Mouse (Mus musculus) heart, embryonic 10.5 days (tissue): ENCODE measurements around the gene Siah2. TPM values are rescaled to one million over a fixed set of nuclear protein-coding genes. Genes with fewer than 3 reads are reported as not detected.

ENCODE experiments used
- DNase-seq: peaks from one replicate; pipeline ENCODE4 v3.0.0-alpha.2; 2017; ENCODE audit warnings: low spot score
- H3K27ac ChIP-seq: fragments of 300-500 bp; sonication (generic); 2 replicates; pipeline ENCODE4 v1.5.1; 2016; ENCODE audit warnings: mild to moderate bottlenecking
- H3K27me3 ChIP-seq: fragments of 300-500 bp; sonication (generic); 2 replicates; pipeline ENCODE4 v1.6.1; 2016; ENCODE audit warnings: mild to moderate bottlenecking; ENCODE audit not compliant: poor library complexity, insufficient read depth, severe bottlenecking
- H3K36me3 ChIP-seq: fragments of 300-500 bp; sonication (generic); 2 replicates; pipeline ENCODE4 v1.6.1; 2016; ENCODE audit warnings: mild to moderate bottlenecking, moderate library complexity
- H3K4me1 ChIP-seq: fragments of 300-500 bp; sonication (generic); 2 replicates; pipeline ENCODE4 v1.6.1; 2016; ENCODE audit warnings: mild to moderate bottlenecking
- H3K4me3 ChIP-seq: fragments of 300-500 bp; sonication (generic); 2 replicates; pipeline ENCODE4 v1.5.1; 2016; ENCODE audit warnings: mild to moderate bottlenecking, moderate library complexity
- H3K9me3 ChIP-seq: fragments of 300-500 bp; sonication (generic); 2 replicates; pipeline ENCODE4 v1.6.1; 2016; ENCODE audit warnings: mild to moderate bottlenecking, moderate library complexity
- WGBS: fragments of 180-500 bp; shearing (Covaris S2); methylation state at CpG from one replicate; pipeline ENCODE4 v1.1.7; 2016; 5-methylcytosine and 5-hydroxymethylcytosine counted together
- polyA plus RNA-seq: library from polyadenylated mRNA; unstranded; fragments of >200 nt; fragmentation: Nextera tagmentation; extraction: Ambion mirVana; gene quantifications from 2 replicates; pipeline ENCODE4 v1.2.1, GENCODE M21; 2016

The Siah2 gene
- polyA plus RNA-seq, 1 experiment from 2014 or later = 6.6 TPM

- WGBS = 55% methylated on average over 2 of the region's 2 CpGs
- H3K27ac ChIP-seq = no peak overlapping the region
- no peak overlapping the region for H3K4me3 ChIP-seq
- peaks cover 16% of the 10 kb centered on the region for H3K4me1 ChIP-seq
- no peak for DNase-seq
- H3K9me3 ChIP-seq = no peaks in the 10 kb centered on the region
- no peaks in the 10 kb centered on the region for H3K36me3 ChIP-seq
- H3K27me3 ChIP-seq = no peaks in the 10 kb centered on the region
Measured at GRCm38 (mm10) chr3:58716705-58717104, 24.5 kb upstream of the Siah2 start.

- Histone ChIP-seq H3K27me3 (no peaks in the 10 kb centered on the region), H3K36me3 (no peaks in the 10 kb centered on the region), H3K27ac (peak overlapping the region; percentile 76; the same call in 1 of the 2 replicates), H3K4me1 (peaks cover 16% of the 10 kb centered on the region), H3K4me3 (no peak overlapping the region), H3K9me3 (no peaks in the 10 kb centered on the region)
- 16% methylated on average over 2 of the region's 2 CpGs for WGBS
- DNase-seq = no peak
Measured at GRCm38 (mm10) chr3:58714767-58715166, 22.6 kb upstream of the Siah2 start.

DNA sequence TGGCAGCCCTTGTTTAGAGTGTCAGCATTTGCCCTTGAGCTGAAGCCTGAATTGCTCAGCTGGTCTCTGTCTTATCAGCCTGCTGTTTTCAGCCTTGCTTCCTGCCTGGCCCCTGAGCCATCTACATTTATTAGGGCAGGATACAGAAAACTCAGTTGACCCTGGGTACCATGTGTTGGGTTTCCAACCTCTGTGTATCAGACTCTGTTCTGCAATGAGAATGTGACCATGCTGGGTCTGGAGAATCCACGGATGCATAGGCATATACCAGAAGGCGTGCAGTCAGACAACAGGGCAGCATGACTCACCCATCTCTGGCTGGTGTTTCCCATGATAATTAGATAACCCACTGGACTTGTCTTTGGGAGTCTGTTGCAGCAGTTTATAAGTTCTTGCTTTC, 21.8 kb upstream of the Siah2 start:
- Histone ChIP-seq H3K27ac (peak overlapping the region; percentile 76), H3K27me3 (no peaks in the 10 kb centered on the region)
- 10% methylated on average over 2 of the region's 2 CpGs for WGBS

DNA sequence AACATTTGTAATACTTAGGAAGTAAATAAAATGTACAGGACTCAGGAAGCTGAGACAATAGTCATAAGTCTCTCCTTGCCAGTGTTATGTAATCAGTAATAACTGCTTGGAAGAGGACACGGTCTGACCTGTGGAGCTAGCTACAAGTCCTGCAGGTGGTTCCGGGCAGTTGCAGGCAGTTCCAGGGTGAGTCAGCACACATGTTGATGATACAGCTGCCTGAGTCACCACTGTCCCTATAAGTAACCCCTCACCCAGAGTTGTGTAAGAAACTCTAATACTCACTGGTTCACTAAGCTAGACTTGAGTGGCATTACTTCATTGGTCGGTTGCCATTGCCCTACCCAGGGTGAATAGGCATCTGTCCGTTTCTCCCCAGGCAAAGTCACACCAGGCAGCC, 21.0 kb upstream of the Siah2 start:
- 88% methylated on average over 4 of the region's 4 CpGs for WGBS
- H3K9me3 ChIP-seq = no peaks in the 10 kb centered on the region
- H3K4me3 ChIP-seq = no peak overlapping the region
- peaks cover 16% of the 10 kb centered on the region for H3K4me1 ChIP-seq
- DNase-seq = no peak
- no peaks in the 10 kb centered on the region for H3K27me3 ChIP-seq
- peak overlapping the region; percentile 76 for H3K27ac ChIP-seq
- no peaks in the 10 kb centered on the region for H3K36me3 ChIP-seq

More for the DNA sequence above, 21.8 kb upstream of the Siah2 start:
- no peak for DNase-seq
- Histone ChIP-seq H3K4me1 (peaks cover 16% of the 10 kb centered on the region), H3K36me3 (no peaks in the 10 kb centered on the region), H3K9me3 (no peaks in the 10 kb centered on the region), H3K4me3 (no peak overlapping the region)

DNA sequence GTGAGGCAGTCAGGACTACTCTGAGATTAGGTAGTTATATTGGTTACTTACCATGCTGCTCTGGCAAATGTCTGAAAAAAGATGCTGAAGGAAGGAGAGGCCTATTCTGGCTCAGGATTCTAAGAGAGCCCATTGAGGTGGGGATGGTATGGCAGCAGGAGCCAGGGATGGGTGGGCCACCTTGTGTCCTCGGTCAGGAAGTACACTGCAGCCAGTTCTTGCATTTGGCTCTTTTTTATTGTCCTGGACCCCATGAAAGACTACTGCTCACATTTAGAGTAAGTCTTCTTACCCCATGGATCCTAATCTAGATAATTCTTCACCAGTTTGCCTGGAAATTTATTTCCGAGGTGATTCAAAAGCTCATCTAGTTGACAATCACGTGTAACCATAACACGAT, 12.3 kb upstream of the Siah2 start:
- DNase-seq = no peak
- H3K4me1 ChIP-seq = no peaks in the 10 kb centered on the region
- no peaks in the 10 kb centered on the region for H3K9me3 ChIP-seq
- H3K27me3 ChIP-seq = no peaks in the 10 kb centered on the region
- H3K27ac ChIP-seq = no peak overlapping the region
- H3K36me3 ChIP-seq = no peaks in the 10 kb centered on the region
- no peak overlapping the region for H3K4me3 ChIP-seq
- WGBS = 78% methylated on average over 4 of the region's 4 CpGs

DNA sequence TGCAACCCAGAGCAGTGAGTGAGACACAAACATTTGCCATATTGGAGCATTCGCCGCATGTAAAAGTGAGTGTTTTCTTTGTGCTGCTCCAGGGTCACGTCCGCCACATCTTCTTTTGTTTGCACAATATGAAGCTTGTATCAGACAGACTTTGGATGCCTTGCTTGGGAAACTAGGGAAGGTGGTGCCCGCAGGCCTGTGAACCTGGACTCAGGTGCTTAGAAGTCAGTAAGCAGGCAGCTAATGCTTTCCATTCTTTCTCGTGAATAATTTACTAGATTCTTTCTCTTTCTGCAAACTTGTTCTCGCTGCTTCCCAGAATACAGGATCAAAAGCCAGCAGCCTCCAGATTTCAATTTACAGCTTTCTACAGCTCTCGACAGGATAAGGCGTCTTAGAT, 11.5 kb upstream of the Siah2 start:
- WGBS = 81% methylated on average over 9 of the region's 9 CpGs
- DNase-seq = no peak
- no peak overlapping the region for H3K27ac ChIP-seq
- H3K4me3 ChIP-seq = no peak overlapping the region
- H3K9me3 ChIP-seq = no peaks in the 10 kb centered on the region
- H3K27me3 ChIP-seq = no peaks in the 10 kb centered on the region
- no peaks in the 10 kb centered on the region for H3K4me1 ChIP-seq
- H3K36me3 ChIP-seq = no peaks in the 10 kb centered on the region

DNA sequence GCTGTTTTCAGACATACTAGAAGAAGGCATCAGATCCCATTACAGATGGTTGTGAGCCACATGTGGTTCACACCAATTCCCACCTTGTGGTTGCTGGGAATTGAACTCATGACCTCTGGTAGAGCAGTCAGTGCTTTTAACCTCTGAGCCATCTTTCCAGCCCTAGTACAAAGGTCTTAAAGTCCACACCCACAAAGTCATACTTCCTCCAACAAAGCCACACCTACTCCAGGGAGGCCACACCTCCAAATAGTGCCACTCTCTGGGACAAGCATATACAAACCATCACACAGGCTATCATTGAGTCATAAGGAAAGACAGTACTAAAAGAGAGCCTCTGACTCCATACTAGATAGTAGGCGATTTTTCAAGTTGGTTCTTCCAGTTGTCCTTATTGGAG, 10.1 kb upstream of the Siah2 start:
- DNase-seq = no peak
- no peak overlapping the region for H3K27ac ChIP-seq
- 83% methylated on average over 1 of the region's 1 CpGs for WGBS

GRCm38 (mm10) chr3:58701441-58701840, 9.2 kb upstream of the Siah2 start:
- 88% methylated on average over 1 of the region's 1 CpGs for WGBS
- Histone ChIP-seq H3K27me3 (no peaks in the 10 kb centered on the region), H3K4me1 (no peaks in the 10 kb centered on the region), H3K9me3 (no peaks in the 10 kb centered on the region), H3K4me3 (no peak overlapping the region), H3K27ac (no peak overlapping the region), H3K36me3 (no peaks in the 10 kb centered on the region)
- no peak for DNase-seq

More for the DNA sequence above, 10.1 kb upstream of the Siah2 start:
- Histone ChIP-seq H3K27me3 (no peaks in the 10 kb centered on the region), H3K4me3 (no peak overlapping the region), H3K36me3 (no peaks in the 10 kb centered on the region), H3K4me1 (no peaks in the 10 kb centered on the region), H3K9me3 (no peaks in the 10 kb centered on the region)

DNA sequence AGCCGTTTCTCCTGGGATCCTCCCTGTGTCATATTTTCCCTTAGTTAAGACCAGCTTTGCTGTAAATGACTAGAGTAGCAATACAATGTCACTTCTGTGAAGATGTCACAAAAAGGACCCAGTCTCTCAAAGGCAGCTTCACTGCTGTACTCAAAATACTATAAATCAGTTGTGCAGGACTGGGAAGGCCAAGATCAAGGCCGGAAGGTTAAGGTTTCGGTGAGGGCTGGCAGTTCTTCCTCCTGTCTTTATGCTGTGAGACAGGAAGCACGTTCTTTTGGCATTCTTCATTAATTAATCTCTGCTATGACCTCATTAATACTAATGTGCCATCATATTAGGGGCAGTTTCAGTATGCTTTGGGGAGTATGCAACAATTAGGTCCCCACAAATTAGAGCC, 5.7 kb upstream of the Siah2 start:
- WGBS = 83% methylated on average over 4 of the region's 4 CpGs
- H3K36me3 ChIP-seq = no peaks in the 10 kb centered on the region
- no peak for DNase-seq
- H3K27me3 ChIP-seq = 0 out of 2 replicates have a peak, but pooled peaks cover 3% of the 10 kb centered on the region
- H3K4me1 ChIP-seq = no peaks in the 10 kb centered on the region
- H3K27ac ChIP-seq = no peak overlapping the region
- H3K4me3 ChIP-seq = no peak overlapping the region
- H3K9me3 ChIP-seq = no peaks in the 10 kb centered on the region

DNA sequence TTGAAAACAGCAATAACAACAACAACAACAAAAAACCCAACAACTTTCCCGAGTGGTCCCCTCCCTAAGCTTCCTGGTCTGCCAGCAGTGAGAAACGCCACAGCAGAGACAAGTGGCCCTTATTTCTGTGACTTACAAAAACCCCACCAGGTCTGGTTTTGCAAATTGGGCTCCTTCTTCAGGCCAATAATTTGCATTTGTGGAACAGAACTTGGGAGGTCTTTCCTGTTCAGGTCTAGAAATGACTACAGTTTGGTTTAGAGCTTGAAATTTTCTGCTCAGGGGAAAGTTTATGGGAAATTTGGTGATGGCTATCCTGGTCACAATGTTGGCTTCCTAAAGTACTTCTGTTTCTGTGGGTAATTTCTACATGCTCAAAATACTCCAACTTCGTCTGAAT, 4.6 kb upstream of the Siah2 start:
- Histone ChIP-seq H3K36me3 (no peaks in the 10 kb centered on the region), H3K4me1 (peaks cover 5% of the 10 kb centered on the region; the same call in 1 of the 2 replicates), H3K4me3 (no peak overlapping the region), H3K27ac (no peak overlapping the region), H3K27me3 (0 out of 2 replicates have a peak, but pooled peaks cover 5% of the 10 kb centered on the region), H3K9me3 (no peaks in the 10 kb centered on the region)
- WGBS = 45% methylated on average over 3 of the region's 3 CpGs
- no peak for DNase-seq

DNA sequence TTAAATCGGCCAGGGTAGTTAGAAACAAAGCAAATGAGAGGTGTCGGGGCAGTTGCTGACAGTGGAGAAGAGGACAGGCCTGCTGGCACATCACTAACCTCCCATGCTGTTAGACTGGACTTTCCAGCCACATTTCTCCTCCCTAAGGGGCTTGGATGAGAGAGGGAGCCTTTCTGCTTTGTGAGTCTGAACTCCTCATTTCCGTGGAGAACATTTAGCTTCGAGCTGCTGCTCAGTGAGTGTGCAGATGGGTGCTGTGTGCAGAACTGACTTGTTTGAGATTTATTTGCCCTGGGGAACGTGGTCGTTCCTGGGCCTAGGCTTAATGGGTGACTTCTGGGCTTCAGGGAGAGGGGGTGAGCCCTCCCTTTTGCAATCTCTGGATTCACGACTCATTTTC, 3.3 kb upstream of the Siah2 start:
- no peak overlapping the region for H3K4me3 ChIP-seq
- no peaks in the 10 kb centered on the region for H3K9me3 ChIP-seq
- H3K27ac ChIP-seq = 0 out of 2 replicates have a peak overlapping the region, but pooled peaks have one; percentile 6
- H3K4me1 ChIP-seq = peaks cover 5% of the 10 kb centered on the region; the same call in 1 of the 2 replicates
- no peak for DNase-seq
- WGBS = 44% methylated on average over 7 of the region's 7 CpGs
- H3K36me3 ChIP-seq = no peaks in the 10 kb centered on the region
- 0 out of 2 replicates have a peak, but pooled peaks cover 5% of the 10 kb centered on the region for H3K27me3 ChIP-seq

DNA sequence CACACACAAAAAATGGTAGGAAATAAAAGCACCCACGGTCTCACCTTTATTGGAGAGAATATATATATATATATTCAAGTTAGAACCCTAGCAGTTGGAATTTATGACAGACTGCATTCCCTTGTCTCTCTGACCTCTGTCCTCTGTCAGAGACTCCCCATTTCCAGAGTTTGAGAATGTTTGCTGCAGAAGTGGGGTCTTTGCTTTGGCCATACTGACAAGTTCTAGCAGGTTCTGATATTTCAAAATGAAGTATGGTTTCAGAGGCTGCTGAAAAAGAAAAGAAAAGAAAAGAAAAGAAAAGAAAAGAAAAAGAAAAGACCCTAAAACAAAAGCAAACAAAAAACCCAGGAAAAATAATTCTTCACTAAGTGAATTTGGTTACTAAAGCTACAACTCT, 2.8 kb upstream of the Siah2 start:
- DNase-seq = no peak
- 0 out of 2 replicates have a peak, but pooled peaks cover 5% of the 10 kb centered on the region for H3K27me3 ChIP-seq
- 88% methylated on average over 1 of the region's 1 CpGs for WGBS
- no peaks in the 10 kb centered on the region for H3K9me3 ChIP-seq
- no peak overlapping the region for H3K4me3 ChIP-seq
- H3K27ac ChIP-seq = no peak overlapping the region
- H3K4me1 ChIP-seq = peaks cover 5% of the 10 kb centered on the region; the same call in 1 of the 2 replicates
- no peaks in the 10 kb centered on the region for H3K36me3 ChIP-seq

GRCm38 (mm10) chr3:58693331-58693730, 1.1 kb upstream of the Siah2 start:
- Histone ChIP-seq H3K4me3 (no peak overlapping the region), H3K36me3 (no peaks in the 10 kb centered on the region), H3K9me3 (no peaks in the 10 kb centered on the region), H3K4me1 (peaks cover 5% of the 10 kb centered on the region; the same call in 1 of the 2 replicates), H3K27me3 (0 out of 2 replicates have a peak, but pooled peaks cover 5% of the 10 kb centered on the region), H3K27ac (no peak overlapping the region)
- no peak for DNase-seq
- 80% methylated on average over 7 of the region's 7 CpGs for WGBS

GRCm38 (mm10) chr3:58691374-58691939, 743 bp downstream of the Siah2 start:
- Histone ChIP-seq H3K4me3 (peak overlapping the region; percentile 90), H3K27me3 (0 out of 2 replicates have a peak, but pooled peaks cover 5% of the 10 kb centered on the region), H3K27ac (peak overlapping the region; percentile 91), H3K4me1 (peaks cover 14% of the 10 kb centered on the region; the same call in 1 of the 2 replicates), H3K9me3 (no peaks in the 10 kb centered on the region), H3K36me3 (no peaks in the 10 kb centered on the region)
- peak; percentile 80 for DNase-seq
- under 1% methylated on average over 55 of the region's 65 CpGs for WGBS
